Mouse (Mus musculus) urinary bladder, postnatal 25 days (tissue): ENCODE measurements around the gene Clic4.

Experiments
- DNase-seq: peaks from one replicate; pipeline ENCODE4 v3.0.0; 2022; ENCODE audit warnings: low spot score

Gene Clic4

GRCm38 (mm10) chr4:135272640-135273306, at the start of gene Clic4:
Clic4 (minus strand) TSS chr4:135272814.
- DNase-seq: peak; percentile 100

GRCm38 (mm10) chr4:135317966-135318365, 45.4 kb upstream of the Clic4 start:
- peak; percentile 64 for DNase-seq

DNA sequence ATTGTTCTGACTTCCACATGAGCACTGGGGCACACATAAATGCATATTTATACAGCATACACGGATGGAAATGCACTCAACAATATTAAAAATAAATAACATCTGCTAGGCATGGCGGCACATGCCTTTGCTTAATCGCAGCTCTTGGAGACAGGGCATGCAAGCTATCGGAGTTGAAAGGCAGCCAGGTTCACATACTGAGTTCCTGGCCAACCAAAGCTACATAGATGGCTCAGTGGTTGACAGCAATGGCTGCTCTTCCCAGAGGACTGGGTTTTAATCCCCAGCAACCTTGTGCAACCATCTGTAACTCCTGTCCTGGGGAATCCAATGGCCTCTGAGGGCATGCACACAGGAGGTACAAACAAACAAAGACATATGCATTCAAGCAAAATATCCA, 44.9 kb upstream of the Clic4 start:
- DNase-seq: no peak

GRCm38 (mm10) chr4:135315287-135315686, 42.7 kb upstream of the Clic4 start:
- no peak for DNase-seq

DNA sequence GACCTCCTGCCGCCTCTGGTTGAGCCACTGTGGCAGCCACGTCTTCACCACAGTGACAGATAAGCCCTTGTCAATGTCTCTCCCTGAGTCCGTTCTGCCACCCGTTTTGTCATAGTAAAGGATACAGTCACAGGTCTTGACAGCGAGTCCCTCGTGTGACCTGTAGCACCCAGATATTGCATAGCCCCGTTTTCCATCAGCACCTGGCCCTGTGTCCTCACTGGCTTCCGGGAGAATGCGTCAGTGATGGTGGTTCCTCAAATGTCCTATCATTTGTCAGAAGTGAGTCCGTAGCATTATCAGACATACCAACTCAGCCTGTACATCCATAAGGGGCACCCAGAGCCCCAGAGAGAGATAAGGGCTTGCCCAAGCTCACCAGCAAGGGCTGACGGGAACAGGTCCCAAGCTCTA, 41.8 kb upstream of the Clic4 start:
- no peak for DNase-seq

- no peak for DNase-seq
Observed at GRCm38 (mm10) chr4:135313761-135314241, 41.2 kb upstream of the Clic4 start.

- no peak for DNase-seq
Observed at GRCm38 (mm10) chr4:135313111-135313691, 40.6 kb upstream of the Clic4 start.

DNA sequence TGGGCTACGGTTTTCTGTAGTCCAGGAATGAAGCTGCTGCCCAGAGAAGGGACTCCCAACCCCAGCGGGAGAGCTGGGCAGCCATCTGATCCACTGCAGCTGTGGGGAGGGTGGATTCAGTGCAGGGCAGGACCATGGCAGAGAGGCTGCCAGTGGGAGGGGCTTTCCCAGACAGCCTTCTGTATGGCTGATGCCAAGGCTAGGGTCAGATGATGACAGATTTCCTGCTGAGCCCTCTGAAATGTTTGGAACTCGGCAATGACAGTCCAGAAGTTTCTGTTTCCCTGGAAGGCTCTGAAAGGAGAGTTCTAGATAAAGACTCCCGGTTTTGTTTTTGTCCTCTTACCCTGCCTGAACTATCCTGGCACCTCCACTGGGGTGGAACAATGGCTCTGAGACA, 40.1 kb upstream of the Clic4 start:
- DNase-seq: no peak

DNA sequence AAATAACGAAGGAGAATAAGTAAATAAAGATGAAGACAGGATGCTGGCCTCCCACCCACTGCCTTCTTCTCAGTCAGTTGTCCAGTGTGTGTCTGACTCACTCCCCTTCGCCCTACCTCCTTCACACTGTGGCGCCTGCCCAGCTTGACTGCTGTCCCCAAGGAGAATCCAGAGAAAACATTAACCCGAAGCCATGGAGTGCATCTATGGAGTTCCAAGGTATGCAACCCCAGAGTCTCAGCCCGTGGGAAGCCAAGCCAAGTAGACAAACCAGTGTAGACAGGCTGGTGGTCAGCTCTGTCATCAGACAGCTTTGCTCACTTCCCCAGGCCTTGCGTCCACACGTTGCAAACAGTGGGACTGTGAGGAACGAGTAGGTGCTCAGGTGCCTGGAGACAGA, 37.8 kb upstream of the Clic4 start:
- no peak for DNase-seq

DNA sequence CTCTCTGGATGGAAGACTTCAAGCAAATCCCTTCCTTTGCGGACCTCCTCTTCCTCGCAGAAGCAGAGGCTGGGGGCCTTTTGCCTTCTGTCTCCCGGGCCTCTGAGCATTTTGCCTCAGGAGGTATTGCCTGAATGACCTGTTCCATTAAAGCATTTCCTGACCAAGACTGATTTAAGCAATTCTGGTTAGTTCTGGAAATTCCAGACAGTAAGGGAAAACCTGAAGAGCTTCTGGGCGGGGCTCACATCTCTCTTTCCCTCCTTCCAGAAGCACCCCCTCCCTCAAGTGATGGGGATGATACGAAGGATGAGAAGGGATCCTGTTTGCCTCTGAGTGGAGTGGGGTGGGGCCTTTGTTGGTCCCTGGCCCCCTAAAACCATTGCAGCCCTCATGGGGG, 37.1 kb upstream of the Clic4 start:
- DNase-seq: no peak

GRCm38 (mm10) chr4:135309112-135309659, 36.6 kb upstream of the Clic4 start:
- no peak for DNase-seq

DNA sequence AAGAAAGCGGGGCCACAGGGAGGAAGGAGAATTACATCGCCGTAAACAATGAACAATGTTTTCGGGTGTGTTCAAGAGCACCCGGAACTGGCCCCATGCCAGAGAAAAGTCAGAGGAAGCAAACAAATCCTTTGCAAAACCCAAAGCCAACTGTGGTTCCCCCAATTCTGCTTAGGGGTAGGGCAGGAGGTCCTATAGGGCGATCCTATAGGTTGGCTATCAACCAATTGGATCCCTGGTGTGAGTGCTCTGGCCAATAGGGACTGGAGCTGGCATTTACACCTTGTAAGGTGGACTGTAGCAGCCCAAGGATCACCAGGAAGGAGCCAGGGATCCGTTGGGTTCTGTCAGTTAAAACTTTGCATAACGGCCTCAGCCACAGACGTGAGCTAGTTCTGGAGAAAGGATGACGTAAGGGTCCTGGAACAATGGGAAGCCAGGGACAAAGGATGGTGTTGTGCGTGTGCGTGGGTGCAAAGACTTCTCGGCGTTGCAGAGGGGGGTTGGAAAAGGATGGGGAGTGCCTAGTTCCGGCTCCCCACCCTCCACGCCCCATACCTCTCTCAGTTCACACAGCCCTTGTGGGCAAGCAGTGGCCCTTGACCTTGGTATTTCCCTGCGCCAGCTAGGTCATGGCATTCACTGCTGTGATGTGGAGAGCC, 34.5 kb upstream of the Clic4 start:
- DNase-seq: no peak

DNA sequence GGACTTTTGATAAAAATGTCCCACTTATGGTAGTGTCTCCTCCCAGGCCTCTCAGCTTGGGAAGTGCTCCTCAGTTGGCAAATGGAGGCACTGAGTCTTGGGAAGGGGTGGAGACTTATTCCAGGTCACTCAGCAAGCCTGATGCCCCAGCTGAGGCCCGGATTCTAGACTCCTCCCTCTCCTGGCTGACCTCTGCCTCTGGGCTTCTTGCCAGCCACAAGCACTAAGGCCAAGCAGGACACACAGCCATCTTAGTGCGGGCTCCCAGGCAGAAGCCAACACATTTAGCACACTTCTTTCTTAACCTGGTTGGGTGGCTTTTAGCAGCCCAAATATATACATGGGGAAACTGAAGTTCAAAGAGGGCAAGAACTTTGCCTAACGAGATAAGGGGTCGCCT, 33.9 kb upstream of the Clic4 start:
- DNase-seq: no peak

- DNase-seq: no peak
Observed at GRCm38 (mm10) chr4:135302261-135302660, 29.6 kb upstream of the Clic4 start.

- no peak for DNase-seq
Observed at GRCm38 (mm10) chr4:135301166-135301565, 28.6 kb upstream of the Clic4 start.

- no peak for DNase-seq
Observed at GRCm38 (mm10) chr4:135300248-135301041, 27.8 kb upstream of the Clic4 start.

GRCm38 (mm10) chr4:135298680-135299079, 26.1 kb upstream of the Clic4 start:
- no peak for DNase-seq

GRCm38 (mm10) chr4:135297931-135298546, 25.4 kb upstream of the Clic4 start:
- no peak for DNase-seq

DNA sequence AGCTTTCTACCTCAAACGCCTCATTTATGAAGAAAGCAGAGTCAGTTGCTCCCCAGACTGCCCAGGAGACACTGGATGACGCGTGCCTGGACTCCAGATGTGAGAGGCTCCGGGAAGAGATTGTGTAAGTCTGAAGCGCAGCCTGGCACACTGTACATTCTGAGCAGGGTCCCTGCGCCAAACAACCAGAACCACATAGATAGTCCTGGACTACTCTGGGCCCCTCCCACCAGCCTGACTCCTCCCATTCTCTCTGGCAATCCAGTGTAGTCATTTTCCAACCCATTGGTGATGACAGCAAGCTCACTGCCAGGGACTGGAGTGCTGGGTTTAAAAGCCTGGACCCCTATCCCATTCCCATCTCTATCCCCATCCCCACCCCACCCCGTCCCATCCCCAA, 24.5 kb upstream of the Clic4 start:
- DNase-seq: no peak

- DNase-seq: no peak
Observed at GRCm38 (mm10) chr4:135296565-135296964, 24.0 kb upstream of the Clic4 start.

- DNase-seq: no peak
Observed at GRCm38 (mm10) chr4:135293813-135294212, 21.2 kb upstream of the Clic4 start.
